Mouse (Mus musculus) thymus, adult 2 months (tissue): Measurements from ENCODE around the gene Srgap3. TPM values are rescaled to one million over a fixed set of nuclear protein-coding genes. Genes with fewer than 3 reads are reported as not detected.

Experiments used
- DNase-seq: peaks from one replicate; pipeline ENCODE4 v3.0.0; 2021
- H3K27ac ChIP-seq: fragments of 200-500 bp; 2 replicates; pipeline ENCODE4 v1.5.1; 2012; ENCODE audit warnings: low read length, control low read depth; ENCODE audit not compliant: control insufficient read depth, insufficient read depth
- H3K27me3 ChIP-seq: fragments of 200-500 bp; 2 replicates; pipeline ENCODE4 v1.6.1; 2012; ENCODE audit warnings: mild to moderate bottlenecking, low read length, moderate library complexity, mixed read lengths; ENCODE audit not compliant: control insufficient read depth, insufficient read depth
- H3K36me3 ChIP-seq: fragments of 200-500 bp; 2 replicates; pipeline ENCODE4 v1.6.1; 2012; ENCODE audit warnings: mild to moderate bottlenecking, low read length, moderate library complexity; ENCODE audit not compliant: control insufficient read depth, insufficient read depth
- H3K4me1 ChIP-seq: fragments of 200-500 bp; replicated peaks from 2 replicates; pipeline ENCODE4 v1.6.1; 2012; ENCODE audit warnings: low read length; ENCODE audit not compliant: control insufficient read depth, insufficient read depth
- H3K4me3 ChIP-seq: fragments of 200-500 bp; 2 replicates; pipeline ENCODE4 v1.5.1; 2012; ENCODE audit warnings: mild to moderate bottlenecking, low read length, control low read depth, moderate library complexity; ENCODE audit not compliant: control insufficient read depth, insufficient read depth
- CTCF ChIP-seq: fragments of 200-500 bp; IDR thresholded peaks from 2 replicates; pipeline ENCODE4 v1.5.1; 2012; ENCODE audit warnings: mild to moderate bottlenecking, control low read depth, low read length, moderate library complexity, borderline replicate concordance; ENCODE audit not compliant: control insufficient read depth, poor library complexity, insufficient read depth; ENCODE audit errors: extremely low read depth
- POLR2A ChIP-seq: fragments of 200-500 bp; IDR thresholded peaks from 2 replicates; pipeline ENCODE4 v1.6.1; 2012; ENCODE audit warnings: mild to moderate bottlenecking, low read length, control low read depth, moderate library complexity; ENCODE audit not compliant: control insufficient read depth, poor library complexity, insufficient read depth; ENCODE audit errors: extremely low read depth
- WGBS: fragments of 180-500 bp; shearing (Covaris S2); methylation state at CpG from one replicate; pipeline ENCODE4 v1.1.7; 2018; 5-methylcytosine and 5-hydroxymethylcytosine counted together
- polyA plus RNA-seq: library from polyadenylated mRNA; depleted of rRNA; stranded (reverse); fragments of >200 nt; gene quantifications from 2 replicates; pipeline ENCODE4 v1.2.3, GENCODE M21; 2012

The Srgap3 gene
- polyA plus RNA-seq, 1 experiment: 3.8 TPM

GRCm38 (mm10) chr6:112971116-112971768 is 24.2 kb upstream of the Srgap3 start:
- no peak overlapping the region for H3K4me3 ChIP-seq
- DNase-seq: no peak
- no peak for TF ChIP-seq CTCF
- no peak for TF ChIP-seq POLR2A
- H3K4me1 ChIP-seq: peaks cover 17% of the 10 kb centered on the region
- H3K36me3 ChIP-seq: no peaks in the 10 kb centered on the region
- no peak overlapping the region for H3K27ac ChIP-seq
- no peaks in the 10 kb centered on the region for H3K27me3 ChIP-seq
- 81% methylated on average over 6 of the region's 6 CpGs for WGBS

GRCm38 (mm10) chr6:112967359-112967758 is 20.3 kb upstream of the Srgap3 start:
- whole genome bisulfite sequencing: 16% methylated on average over 6 of the region's 6 CpGs
- Histone ChIP-seq H3K27me3 (no peaks in the 10 kb centered on the region), H3K27ac (peak overlapping the region; percentile 84), H3K36me3 (no peaks in the 10 kb centered on the region), H3K4me1 (peaks cover 14% of the 10 kb centered on the region), H3K4me3 (no peak overlapping the region)
- TF ChIP-seq POLR2A: no peak
- TF ChIP-seq CTCF: no peak
- peak; percentile 27 for DNase-seq

- Histone ChIP-seq H3K4me3 (no peak overlapping the region), H3K27me3 (no peaks in the 10 kb centered on the region), H3K36me3 (no peaks in the 10 kb centered on the region), H3K27ac (no peak overlapping the region), H3K4me1 (peaks cover 5% of the 10 kb centered on the region)
- TF ChIP-seq POLR2A (no peak), CTCF (no peak)
- no peak for DNase-seq
- 94% methylated on average over 6 of the region's 6 CpGs for WGBS
Observed at GRCm38 (mm10) chr6:112958360-112958759, 11.3 kb upstream of the Srgap3 start.

- no peak for TF ChIP-seq CTCF
- no peak overlapping the region for H3K4me3 ChIP-seq
- H3K36me3 ChIP-seq: no peaks in the 10 kb centered on the region
- DNase-seq: no peak
- no peaks in the 10 kb centered on the region for H3K27me3 ChIP-seq
- no peak overlapping the region for H3K27ac ChIP-seq
- H3K4me1 ChIP-seq: peaks cover 5% of the 10 kb centered on the region
- WGBS: 95% methylated on average over 11 of the region's 11 CpGs
Observed at GRCm38 (mm10) chr6:112957583-112958280, 10.7 kb upstream of the Srgap3 start.

- 44% methylated on average over 2 of the region's 2 CpGs for WGBS
- no peak for DNase-seq
- Histone ChIP-seq H3K27me3 (no peaks in the 10 kb centered on the region), H3K36me3 (no peaks in the 10 kb centered on the region), H3K4me3 (no peak overlapping the region), H3K4me1 (peaks cover 5% of the 10 kb centered on the region), H3K27ac (no peak overlapping the region)
- TF ChIP-seq CTCF (no peak), POLR2A (no peak)
Observed at GRCm38 (mm10) chr6:112955773-112956172, 8.7 kb upstream of the Srgap3 start.

- Histone ChIP-seq H3K4me3 (no peak overlapping the region), H3K27me3 (no peaks in the 10 kb centered on the region), H3K27ac (no peak overlapping the region), H3K36me3 (no peaks in the 10 kb centered on the region), H3K4me1 (peaks cover 6% of the 10 kb centered on the region)
- no peak for DNase-seq
- 16% methylated on average over 7 of the region's 7 CpGs for WGBS
- TF ChIP-seq POLR2A (no peak), CTCF (no peak)
Observed at GRCm38 (mm10) chr6:112953905-112954304, 6.8 kb upstream of the Srgap3 start.

- no peak for DNase-seq
- 98% methylated on average over 2 of the region's 2 CpGs for WGBS
- Histone ChIP-seq H3K27ac (no peak overlapping the region), H3K4me1 (peaks cover 24% of the 10 kb centered on the region), H3K4me3 (no peak overlapping the region), H3K36me3 (no peaks in the 10 kb centered on the region), H3K27me3 (no peaks in the 10 kb centered on the region)
- TF ChIP-seq CTCF (no peak), POLR2A (no peak)
Observed at GRCm38 (mm10) chr6:112951254-112951653, 4.2 kb upstream of the Srgap3 start.
